Mouse (Mus musculus) embryonic facial prominence, embryonic 12.5 days (tissue): Measurements from ENCODE around the gene Smok3b. TPM values are rescaled to one million over a fixed set of nuclear protein-coding genes. Genes with fewer than 3 reads are reported as not detected.
"Not testable (repeated sequence)": the region's sequence is repeated elsewhere in the genome, so short reads cannot be mapped to it uniquely, and the experiment has no call there.

Experiments
- ATAC-seq: fragments of 200-750 bp; cut with Nextera tagmentation; 2 replicates; pipeline ENCODE4 v1.8.0; 2017; ENCODE audit not compliant: insufficient number of reproducible peaks, insufficient read depth, low FRiP score, low TSS enrichment
- H3K27ac ChIP-seq: fragments of 300-500 bp; sonication (generic); 2 replicates; pipeline ENCODE4 v1.5.1; 2016; ENCODE audit warnings: mild to moderate bottlenecking
- H3K27me3 ChIP-seq: fragments of 300-500 bp; sonication (generic); 2 replicates; pipeline ENCODE4 v1.6.1; 2016; ENCODE audit warnings: mild to moderate bottlenecking, moderate library complexity
- H3K36me3 ChIP-seq: fragments of 300-500 bp; sonication (generic); 2 replicates; pipeline ENCODE4 v1.6.1; 2016; ENCODE audit warnings: mild to moderate bottlenecking
- H3K4me1 ChIP-seq: fragments of 300-500 bp; sonication (generic); 2 replicates; pipeline ENCODE4 v1.6.1; 2016
- H3K4me2 ChIP-seq: fragments of 300-500 bp; sonication (generic); replicated peaks from 2 replicates; pipeline ENCODE4 v1.6.1; 2016; ENCODE audit warnings: mild to moderate bottlenecking, moderate library complexity
- H3K4me3 ChIP-seq: fragments of 300-500 bp; sonication (generic); 2 replicates; pipeline ENCODE4 v1.5.1; 2016; ENCODE audit warnings: mild to moderate bottlenecking
- H3K9ac ChIP-seq: fragments of 300-500 bp; sonication (generic); 2 replicates; pipeline ENCODE4 v1.6.1; 2016; ENCODE audit warnings: mild to moderate bottlenecking, moderate library complexity
- H3K9me3 ChIP-seq: fragments of 300-500 bp; sonication (generic); 2 replicates; pipeline ENCODE4 v1.6.1; 2016; ENCODE audit warnings: mild to moderate bottlenecking, moderate library complexity
- WGBS: fragments of 180-500 bp; shearing (Covaris S2); methylation state at CpG from one replicate; pipeline ENCODE4 v1.1.7; 2016; 5-methylcytosine and 5-hydroxymethylcytosine counted together
- polyA plus RNA-seq: library from polyadenylated mRNA; unstranded; fragments of >200 nt; fragmentation: Nextera tagmentation; extraction: Ambion mirVana; gene quantifications from 2 replicates; pipeline ENCODE4 v1.2.1, GENCODE M21; 2016

Smok3b gene
- polyA plus RNA-seq, 1 experiment from 2014 or later: not detected

GRCm38 (mm10) chr5:138019577-138019976 lies 1.7 kb upstream of the Smok3b start:
- H3K27ac ChIP-seq, H3K9me3 ChIP-seq, H3K27me3 ChIP-seq, ATAC-seq, H3K4me3 ChIP-seq, H3K36me3 ChIP-seq, H3K4me1 ChIP-seq, H3K9ac ChIP-seq, H3K4me2 ChIP-seq: not testable (repeated sequence)
- 83% methylated on average over 3 of the region's 4 CpGs for WGBS

DNA sequence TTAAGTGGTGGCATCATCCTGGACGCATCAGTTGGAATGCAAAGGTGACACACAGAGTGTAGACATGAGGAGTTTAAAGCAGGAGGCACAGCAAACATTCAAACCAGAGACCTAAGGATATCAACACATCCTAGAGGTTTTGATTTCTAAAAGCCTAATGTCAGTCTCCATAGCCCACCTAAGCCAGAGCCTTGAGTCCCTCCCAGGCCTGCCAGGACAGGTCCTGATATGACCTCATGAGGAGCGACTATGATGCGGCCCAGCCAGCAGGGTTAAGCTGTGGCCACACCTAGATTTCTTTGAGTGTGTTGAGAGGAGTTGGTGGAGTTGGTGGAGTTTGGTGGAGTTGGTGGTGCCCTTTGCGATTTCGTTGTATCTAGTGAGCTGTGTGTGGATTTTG lies 31.7 kb downstream of the Smok3b start, which contains the start of gene Smok3c:
TSS of gene Smok3c (plus strand) at position 301 of the 400 bp plus-strand sequence.
- not testable (repeated sequence) for H3K4me3 ChIP-seq, H3K9ac ChIP-seq, H3K27ac ChIP-seq, H3K27me3 ChIP-seq, H3K4me2 ChIP-seq, H3K9me3 ChIP-seq, H3K4me1 ChIP-seq, ATAC-seq, H3K36me3 ChIP-seq
- no CpG with 5 or more reads among the region's 5 CpGs for WGBS

- H3K9ac ChIP-seq: no peak overlapping the region
- no peak for ATAC-seq
- no peaks in the 10 kb centered on the region for H3K36me3 ChIP-seq
- WGBS: 87% methylated on average over 4 of the region's 4 CpGs
- H3K27ac ChIP-seq: no peak overlapping the region
- no peaks in the 10 kb centered on the region for H3K27me3 ChIP-seq
- no peaks in the 10 kb centered on the region for H3K4me1 ChIP-seq
- no peak overlapping the region for H3K4me3 ChIP-seq
- H3K9me3 ChIP-seq: no peaks in the 10 kb centered on the region
- H3K4me2 ChIP-seq: no peak overlapping the region
These were observed 52.6 kb downstream of the Smok3b start for GRCm38 (mm10) chr5:138073803-138074202.

DNA sequence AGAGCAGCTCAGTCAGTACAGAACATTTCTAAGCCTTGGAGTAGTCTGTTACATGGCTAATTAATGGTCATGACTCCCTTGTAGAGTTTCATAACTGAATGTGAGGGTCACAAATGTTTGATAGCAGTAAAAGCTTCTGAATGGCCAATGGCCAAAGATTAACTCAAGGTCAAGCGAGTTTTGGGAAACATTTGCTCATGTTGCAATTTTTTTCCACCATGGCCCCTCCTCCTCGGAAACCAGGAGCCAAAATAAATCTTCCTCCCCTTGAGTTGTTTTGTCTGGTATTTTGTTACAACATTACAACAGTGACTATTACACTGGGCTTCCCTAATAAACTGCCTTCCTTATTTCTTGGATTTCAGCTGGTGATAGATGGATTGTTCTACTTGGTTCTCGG lies 54.5 kb downstream of the Smok3b start:
- no peaks in the 10 kb centered on the region for H3K9me3 ChIP-seq
- no peak for ATAC-seq
- H3K27me3 ChIP-seq: no peaks in the 10 kb centered on the region
- H3K9ac ChIP-seq: no peak overlapping the region
- H3K4me3 ChIP-seq: no peak overlapping the region
- no peaks in the 10 kb centered on the region for H3K36me3 ChIP-seq
- H3K4me2 ChIP-seq: no peak overlapping the region
- no peak overlapping the region for H3K27ac ChIP-seq
- WGBS: 76% methylated on average over 3 of the region's 3 CpGs
- no peaks in the 10 kb centered on the region for H3K4me1 ChIP-seq

DNA sequence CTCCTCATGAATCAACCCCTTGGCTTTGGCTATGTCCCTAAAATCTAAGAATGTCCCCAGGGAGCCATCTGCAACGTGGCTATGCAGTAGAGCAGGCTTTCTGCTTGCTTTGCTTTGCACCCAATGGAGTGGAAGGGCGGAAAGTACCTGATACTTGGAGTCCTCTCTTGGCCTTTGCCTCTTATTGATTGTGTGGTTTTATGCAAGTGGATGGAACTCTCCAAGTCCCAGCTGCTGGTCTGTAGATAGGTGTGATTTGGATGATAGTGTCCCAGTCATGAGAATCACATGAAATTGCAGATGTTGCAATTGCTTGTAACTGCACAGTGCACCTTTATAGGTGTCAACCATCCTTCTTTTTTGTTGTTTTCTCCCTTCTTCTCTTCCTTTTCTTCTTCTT lies 54.9 kb downstream of the Smok3b start:
- ATAC-seq: no peak
- Histone ChIP-seq H3K9me3 (no peaks in the 10 kb centered on the region), H3K9ac (no peak overlapping the region), H3K4me1 (no peaks in the 10 kb centered on the region), H3K27me3 (no peaks in the 10 kb centered on the region), H3K36me3 (no peaks in the 10 kb centered on the region), H3K4me3 (no peak overlapping the region), H3K4me2 (no peak overlapping the region), H3K27ac (no peak overlapping the region)
- 52% methylated on average over 2 of the region's 2 CpGs for WGBS

DNA sequence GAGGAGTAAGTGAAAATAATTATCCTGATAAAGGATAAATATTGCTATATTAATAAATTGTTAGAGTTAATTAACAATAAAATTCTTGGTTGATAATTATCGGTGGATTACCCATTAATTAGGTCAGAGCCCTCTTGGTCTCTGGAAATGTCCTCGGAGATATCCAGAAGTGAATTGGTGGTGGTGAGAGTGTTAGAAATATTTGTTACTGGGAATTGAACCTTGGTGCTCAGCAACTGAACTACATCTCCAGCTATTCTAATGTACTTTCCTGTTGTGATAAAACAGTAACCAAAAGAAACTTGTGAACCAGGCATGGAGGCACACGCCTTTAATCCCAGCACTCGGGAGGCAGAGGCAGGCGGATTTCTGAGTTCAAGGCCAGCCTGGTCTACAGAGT lies 59.2 kb downstream of the Smok3b start:
- H3K9me3 ChIP-seq: no peaks in the 10 kb centered on the region

DNA sequence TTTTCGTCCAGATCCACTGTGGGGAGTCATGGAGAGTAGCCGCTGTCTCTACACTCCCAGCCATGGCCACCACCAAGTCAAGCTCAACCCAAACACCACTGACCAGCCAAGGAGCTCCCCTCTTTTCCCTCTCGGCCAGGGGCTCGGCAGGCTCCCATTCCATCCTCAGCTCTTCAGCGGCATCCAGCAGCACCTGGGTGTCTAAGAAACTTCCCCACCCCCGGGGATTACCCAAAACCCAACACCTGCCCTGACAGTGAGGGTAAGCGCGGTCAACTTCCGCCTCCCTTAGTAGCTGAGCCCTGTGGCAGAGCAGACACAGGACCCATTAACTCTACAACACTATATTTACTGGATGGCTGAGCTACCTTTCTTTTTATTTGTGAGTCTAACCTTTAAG lies 60.2 kb downstream of the Smok3b start:
- no peaks in the 10 kb centered on the region for H3K36me3 ChIP-seq

More for the DNA sequence above, 59.2 kb downstream of the Smok3b start:
- Histone ChIP-seq H3K4me3 (no peak overlapping the region), H3K4me1 (no peaks in the 10 kb centered on the region), H3K27ac (no peak overlapping the region), H3K36me3 (no peaks in the 10 kb centered on the region), H3K4me2 (no peak overlapping the region), H3K9ac (no peak overlapping the region), H3K27me3 (no peaks in the 10 kb centered on the region)
- no peak for ATAC-seq
- 88% methylated on average over 5 of the region's 5 CpGs for WGBS

DNA sequence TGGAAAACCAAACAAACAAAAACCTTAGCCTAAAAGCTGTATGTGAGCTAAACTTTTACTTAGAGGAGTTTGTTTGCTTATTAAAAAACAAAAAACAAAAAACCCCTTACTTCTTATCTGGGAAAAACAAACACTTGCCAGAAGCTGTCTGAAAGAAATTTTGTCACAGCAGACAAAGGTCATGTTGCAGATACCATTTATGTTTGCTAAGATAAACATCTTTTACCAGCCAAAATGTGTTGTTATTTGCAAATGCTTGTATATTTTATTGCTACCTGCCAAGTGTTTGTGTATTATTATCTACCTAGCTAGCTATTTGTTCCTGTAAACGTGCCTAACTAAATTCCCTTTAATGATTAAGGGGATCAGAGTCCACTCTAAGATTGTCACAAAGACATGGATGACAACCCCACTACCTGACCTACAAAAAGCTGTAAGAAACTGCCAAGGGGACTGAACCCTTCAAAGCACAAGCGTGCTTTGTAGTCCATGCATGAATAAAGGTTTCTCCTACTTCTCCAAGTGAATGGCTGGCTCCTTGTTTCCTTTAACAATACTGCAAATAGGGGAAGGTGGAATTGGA lies 62.2 kb downstream of the Smok3b start:
- H3K4me3 ChIP-seq: no peak overlapping the region
- no peaks in the 10 kb centered on the region for H3K36me3 ChIP-seq
- no peak for ATAC-seq
- H3K27me3 ChIP-seq: no peaks in the 10 kb centered on the region
- H3K4me2 ChIP-seq: no peak overlapping the region
- H3K9me3 ChIP-seq: no peaks in the 10 kb centered on the region
- H3K9ac ChIP-seq: no peak overlapping the region
- no peaks in the 10 kb centered on the region for H3K4me1 ChIP-seq
- WGBS: 60% methylated on average over 2 of the region's 2 CpGs
- H3K27ac ChIP-seq: no peak overlapping the region

More for the DNA sequence above, 60.2 kb downstream of the Smok3b start:
- H3K4me1 ChIP-seq: no peaks in the 10 kb centered on the region
- no peak overlapping the region for H3K4me2 ChIP-seq
- no peaks in the 10 kb centered on the region for H3K27me3 ChIP-seq
- no peak overlapping the region for H3K4me3 ChIP-seq
- no peaks in the 10 kb centered on the region for H3K9me3 ChIP-seq
- no peak overlapping the region for H3K27ac ChIP-seq
- no peak overlapping the region for H3K9ac ChIP-seq
- 79% methylated on average over 9 of the region's 9 CpGs for WGBS
- ATAC-seq: no peak

GRCm38 (mm10) chr5:138083936-138084335 lies 62.7 kb downstream of the Smok3b start:
- 92% methylated on average over 2 of the region's 2 CpGs for WGBS
- H3K36me3 ChIP-seq: no peaks in the 10 kb centered on the region
- no peaks in the 10 kb centered on the region for H3K4me1 ChIP-seq
- no peaks in the 10 kb centered on the region for H3K27me3 ChIP-seq
- no peak overlapping the region for H3K27ac ChIP-seq
- no peaks in the 10 kb centered on the region for H3K9me3 ChIP-seq
- H3K4me3 ChIP-seq: no peak overlapping the region
- no peak overlapping the region for H3K9ac ChIP-seq
- no peak overlapping the region for H3K4me2 ChIP-seq
- ATAC-seq: no peak

GRCm38 (mm10) chr5:138084507-138084906 lies 63.3 kb downstream of the Smok3b start:
- Histone ChIP-seq H3K9me3 (no peaks in the 10 kb centered on the region), H3K27ac (no peak overlapping the region), H3K4me2 (peak overlapping the region; percentile 78), H3K36me3 (no peaks in the 10 kb centered on the region), H3K4me3 (peak overlapping the region; percentile 91; the same call in 1 of the 2 replicates), H3K27me3 (no peaks in the 10 kb centered on the region), H3K4me1 (no peaks in the 10 kb centered on the region), H3K9ac (no peak overlapping the region)
- 60% methylated on average over 2 of the region's 2 CpGs for WGBS
- ATAC-seq: no peak

DNA sequence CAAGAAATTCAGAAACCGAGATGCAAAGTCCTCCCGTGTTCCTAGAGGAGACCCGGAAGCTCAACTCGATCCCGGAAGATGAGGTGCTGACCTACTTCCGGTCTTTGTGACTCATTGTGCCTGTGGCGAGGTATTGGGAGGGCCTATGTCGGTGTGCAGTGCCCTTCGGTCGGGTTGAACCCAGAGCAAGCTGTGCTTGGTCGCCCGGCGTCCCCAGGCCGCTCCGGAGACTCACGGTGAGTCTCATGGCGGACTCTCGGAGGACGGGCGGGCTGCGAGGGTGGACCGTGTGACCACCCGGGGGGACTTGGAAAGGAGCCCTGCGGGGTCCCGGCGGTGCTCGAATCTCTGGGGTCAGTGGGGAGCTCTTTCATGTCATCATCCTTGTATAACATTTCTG lies 63.8 kb downstream of the Smok3b start, which contains the start of gene Zkscan1:
TSS of gene Zkscan1 (plus strand) at position 89 of the 400 bp plus-strand sequence.
- WGBS: 0% methylated on average over 27 of the region's 27 CpGs

DNA sequence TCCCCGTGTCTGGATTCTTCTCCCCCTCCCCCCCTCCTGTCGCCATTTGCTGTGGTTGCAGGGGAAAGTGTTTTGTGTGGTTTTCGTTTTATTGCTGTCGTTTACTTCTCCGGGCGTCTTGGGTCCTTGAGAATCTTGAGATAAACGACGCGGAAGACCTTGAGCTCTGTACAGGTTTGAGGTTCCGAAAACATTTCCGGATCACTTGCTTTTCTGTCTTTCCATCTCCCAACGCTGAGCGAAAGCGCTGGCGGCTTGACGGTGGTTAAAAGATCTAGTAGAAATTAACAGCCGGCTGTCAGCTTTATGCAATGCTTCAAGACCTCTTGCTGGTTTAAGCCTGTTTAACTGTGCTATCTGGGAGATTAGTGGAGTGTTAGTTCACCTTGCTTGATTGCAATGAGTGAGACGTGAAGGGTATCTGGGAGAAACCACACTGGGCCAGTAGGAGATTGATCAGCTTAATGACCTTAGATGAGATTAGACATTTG lies 64.2 kb downstream of the Smok3b start:
- H3K9ac ChIP-seq: peak overlapping the region; percentile 95
- H3K27me3 ChIP-seq: no peaks in the 10 kb centered on the region
- peak overlapping the region; percentile 91 for H3K4me3 ChIP-seq
- H3K4me2 ChIP-seq: peak overlapping the region; percentile 78
- no peaks in the 10 kb centered on the region for H3K4me1 ChIP-seq
- H3K9me3 ChIP-seq: no peaks in the 10 kb centered on the region
- no peaks in the 10 kb centered on the region for H3K36me3 ChIP-seq
- no peak for ATAC-seq
- WGBS: under 1% methylated on average over 18 of the region's 18 CpGs
- peak overlapping the region; percentile 82 for H3K27ac ChIP-seq

More for the DNA sequence above, 63.8 kb downstream of the Smok3b start, which contains the start of gene Zkscan1:
- Histone ChIP-seq H3K27ac (peak within 1 kb of the TSS; percentile 82), H3K4me1 (no peaks in the 10 kb centered on the region), H3K36me3 (no peaks in the 10 kb centered on the region), H3K4me2 (peak within 1 kb of the TSS; percentile 78), H3K27me3 (no peaks in the 10 kb centered on the region), H3K9me3 (no peaks in the 10 kb centered on the region), H3K4me3 (peak within 1 kb of the TSS; percentile 91), H3K9ac (peak within 1 kb of the TSS; percentile 95)
- ATAC-seq: peak; percentile 90
